Mouse (Mus musculus): ENCODE data around the gene Dlec1. TPM values are rescaled to one million over a fixed set of nuclear protein-coding genes. Genes with fewer than 3 reads are reported as not detected.

Gene Dlec1
- polyA plus RNA-seq, 1 experiment from 2014 or later: 0.87 TPM

Other genes with a start within 250 kb of the Dlec1 start
- 8.8 and 10.2 TPM in 2 replicates for gene Ctdspl, start 176.0 kb upstream of the Dlec1 start, polyA plus RNA-seq (2016; fragmentation: Nextera tagmentation; extraction: Ambion mirVana)
- 19.1 and 23.1 TPM in 2 replicates for gene Vill, start 49.7 kb upstream of the Dlec1 start, polyA plus RNA-seq (2016; fragmentation: Nextera tagmentation; extraction: Ambion mirVana)
- 18.6 and 19.5 TPM in 2 replicates for gene Plcd1, start 9.0 kb upstream of the Dlec1 start, polyA plus RNA-seq (2016; fragmentation: Nextera tagmentation; extraction: Ambion mirVana)
- gene Acaa1b, start 54.6 kb downstream of the Dlec1 start, polyA plus RNA-seq (2016; fragmentation: Nextera tagmentation; extraction: Ambion mirVana): 0.70 and 0.76 TPM in 2 replicates
- gene Gm47289, start 56.7 kb downstream of the Dlec1 start, polyA plus RNA-seq (2016; fragmentation: Nextera tagmentation; extraction: Ambion mirVana): not detected in 2 replicates
- gene Slc22a13, start 106.6 kb downstream of the Dlec1 start, polyA plus RNA-seq (2016; fragmentation: Nextera tagmentation; extraction: Ambion mirVana): not detected in 2 replicates
- 12.0 and 13.6 TPM in 2 replicates for gene Oxsr1, start 219.9 kb downstream of the Dlec1 start, polyA plus RNA-seq (2016; fragmentation: Nextera tagmentation; extraction: Ambion mirVana)
- 86.5 and 91.8 TPM in 2 replicates for gene Acaa1a, start 237.2 kb downstream of the Dlec1 start, polyA plus RNA-seq (2016; fragmentation: Nextera tagmentation; extraction: Ambion mirVana)
- 11.4 and 11.6 TPM in 2 replicates for gene Myd88, start 238.9 kb downstream of the Dlec1 start, polyA plus RNA-seq (2016; fragmentation: Nextera tagmentation; extraction: Ambion mirVana)